Mouse (Mus musculus) monocyte, adult 2 months (primary cell): ENCODE data around the gene Olfr146.

Experiments used
- DNase-seq, 2 experiments: peaks; one replicate each; pipeline ENCODE4 v3.0.0; 2022; ENCODE audit warnings: low spot score in 2 of 2, low read depth in 1 of 2

The Olfr146 gene

DNA sequence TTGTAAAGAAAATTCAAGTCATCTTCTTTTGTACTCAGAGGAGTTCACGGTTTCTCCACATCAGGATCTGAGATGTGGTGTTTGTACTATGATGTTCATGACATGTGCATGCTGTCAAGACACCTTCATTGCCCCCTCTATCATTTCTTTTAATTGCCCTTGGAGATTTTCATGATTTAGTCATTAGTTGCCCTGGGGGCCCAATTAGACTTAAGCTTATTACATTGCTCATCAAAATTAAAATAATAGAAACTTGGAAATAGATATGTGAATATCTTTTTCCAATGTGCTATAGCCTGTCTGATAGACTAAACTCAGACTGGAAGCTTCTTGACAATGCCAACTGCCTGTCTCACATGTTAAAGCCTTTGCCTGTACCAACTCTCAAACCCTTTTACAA lies at the start of gene Olfr146:
Gene Olfr146, minus strand, starts transcription at position 101 of the 400 bp plus-strand sequence.
- no peak for DNase-seq

DNA sequence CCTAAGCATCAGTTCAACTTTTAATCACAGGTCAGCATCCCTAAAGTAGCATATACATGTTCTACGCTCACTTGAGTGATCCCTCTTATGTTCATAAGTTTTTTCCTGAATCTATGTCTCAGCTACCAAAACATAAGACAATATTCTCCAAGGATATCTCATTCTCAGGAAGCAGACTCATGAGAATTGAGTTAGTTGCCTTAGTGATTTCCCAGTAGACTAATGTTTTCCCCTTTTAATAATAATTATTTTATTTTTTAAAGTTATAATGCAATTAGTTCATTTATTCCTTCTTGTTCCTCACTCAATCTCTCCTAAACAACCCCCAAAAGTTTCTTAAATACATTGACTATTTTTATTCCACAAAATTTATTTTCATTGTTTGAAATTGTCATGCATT lies 41.7 kb upstream of the Olfr146 start, which contains the start of gene Olfr937:
Gene Olfr937, minus strand, starts transcription at position 101 of the 400 bp plus-strand sequence.
- DNase-seq = no peak

DNA sequence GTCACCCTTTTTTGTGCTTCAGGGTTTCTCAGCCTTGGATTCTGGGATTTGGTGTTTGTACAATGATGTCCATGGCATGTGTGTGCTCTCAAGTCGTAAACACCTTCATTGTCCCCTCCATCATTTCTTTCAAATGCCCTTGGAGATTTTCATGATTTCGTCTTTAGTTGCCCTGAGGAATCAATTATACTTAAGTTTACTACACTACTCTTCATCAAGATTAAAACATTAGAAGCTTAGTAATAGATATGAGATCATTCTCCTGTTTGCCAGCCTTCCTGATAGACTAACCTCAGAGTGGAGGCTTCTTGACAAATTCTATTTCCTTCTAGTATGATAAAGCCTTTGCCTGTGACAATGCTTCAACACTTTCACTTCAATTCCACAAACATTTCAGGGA lies 23.6 kb downstream of the Olfr146 start, which contains the start of gene Olfr935:
Gene Olfr935, minus strand, starts transcription at position 101 of the 400 bp plus-strand sequence.
- DNase-seq = no peak

DNA sequence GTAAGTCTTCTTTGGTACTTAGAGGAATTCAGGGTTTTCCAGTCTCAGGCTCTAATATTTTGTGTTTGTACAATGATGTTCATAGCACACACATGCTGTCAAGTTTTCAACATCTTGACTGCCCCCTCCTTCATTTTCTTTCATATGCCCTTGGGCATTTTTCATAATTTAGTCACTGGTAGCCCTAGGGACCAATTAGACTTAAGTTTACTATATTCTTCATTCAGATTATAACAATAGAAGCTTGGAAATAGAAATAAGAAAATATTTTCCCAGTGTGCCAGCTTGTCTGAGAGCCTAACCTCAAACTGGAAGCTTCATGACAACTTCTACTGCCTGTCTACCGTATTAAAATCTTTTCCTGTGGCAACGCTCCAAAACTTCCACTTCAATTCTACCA lies 35.0 kb downstream of the Olfr146 start, which contains the start of gene Olfr934:
Gene Olfr934, minus strand, starts transcription at position 101 of the 400 bp plus-strand sequence.
- DNase-seq = no peak

DNA sequence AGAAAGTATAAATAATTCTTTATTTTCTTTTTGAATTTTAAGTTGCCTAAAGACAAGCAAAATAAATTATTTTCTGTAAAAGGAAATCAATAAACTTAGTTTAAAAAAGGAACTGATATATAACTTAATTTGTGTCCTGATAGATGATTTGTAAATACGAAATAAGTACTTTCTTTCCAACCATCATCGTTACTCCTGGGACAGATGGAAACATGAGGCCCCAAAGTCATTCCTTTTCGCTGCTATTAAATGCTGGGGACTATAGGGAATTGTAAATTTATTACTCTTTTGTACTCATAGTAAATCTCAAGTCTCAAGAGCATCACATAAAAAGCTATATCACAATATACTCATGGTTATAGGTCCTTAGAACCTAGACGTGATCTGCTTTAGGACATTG lies 51.2 kb downstream of the Olfr146 start, which contains the start of gene Olfr933:
Gene Olfr933, plus strand, starts transcription at position 301 of the 400 bp plus-strand sequence.
- DNase-seq = no peak
